8 mouse cellular contexts compared by ENCODE assay signal in the genomic region with DNA sequence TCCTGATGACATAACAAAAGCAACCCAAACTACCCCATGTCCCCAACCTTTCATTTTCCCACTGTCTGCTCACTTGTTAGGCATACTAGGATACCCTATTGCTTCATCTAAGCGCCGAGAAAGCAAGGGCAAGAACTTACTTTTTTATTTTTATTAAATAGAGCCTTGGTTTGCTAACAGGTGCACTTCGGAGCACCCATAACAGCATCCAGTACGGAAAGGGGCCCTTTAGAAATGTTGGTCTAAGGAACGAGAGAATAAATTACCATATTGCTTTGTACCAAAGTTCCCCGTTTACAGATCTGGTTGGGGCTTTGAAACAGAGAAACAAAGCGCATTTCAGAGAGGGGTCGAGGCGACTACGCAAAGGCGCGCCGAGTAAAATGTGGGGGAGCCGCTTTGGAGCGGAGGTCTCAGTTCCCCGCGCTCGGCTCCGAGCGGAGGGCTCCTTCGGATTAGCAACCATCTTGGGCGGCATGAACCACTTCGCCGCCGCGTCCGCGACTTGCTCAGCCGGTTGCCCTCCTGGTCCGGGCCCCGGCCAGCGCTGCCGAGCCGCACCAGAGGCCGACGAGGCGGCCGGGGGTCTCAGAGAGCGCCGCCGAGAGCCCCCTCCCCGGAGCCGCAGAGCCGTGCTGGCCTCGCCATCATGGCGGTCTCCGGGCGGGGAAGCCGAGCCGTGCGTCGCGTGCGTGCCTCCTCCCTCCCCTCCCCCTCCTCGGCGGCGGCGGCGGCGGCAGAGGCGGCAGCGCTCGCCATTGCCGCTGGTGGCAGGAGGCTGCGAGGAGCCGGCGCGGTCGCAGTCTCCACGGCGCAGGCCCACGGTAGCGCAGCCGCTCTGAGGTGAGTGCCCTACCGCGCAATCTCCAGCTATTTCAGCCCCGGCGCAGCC. TPM values are rescaled to one million over a fixed set of nuclear protein-coding genes. Genes with fewer than 3 reads are reported as not detected.
DNase-seq lines count a peak whose midpoint lies in the region; ATAC-seq lines count a peak whose summit lies in the region.

A gene (plus strand): TSS at position 718 of the 892 bp plus-strand sequence.

- under 1% methylated on average over 75 of the region's 78 CpGs for WGBS in embryonic facial prominence, embryonic 12.5 days
- under 1% methylated on average over 75 of the region's 78 CpGs for WGBS in midbrain, embryonic 11.5 days

- no peaks in the 10 kb centered on the region for H3K9me3 ChIP-seq in embryonic facial prominence, embryonic 12.5 days
- H3K9me3 ChIP-seq in midbrain, embryonic 11.5 days (ENCODE audit: control insufficient read depth, low read length): no peaks in the 10 kb centered on the region

- peak; percentile 94 to 98 for DNase-seq in adrenal gland, postnatal 36 days
- DNase-seq in heart, adult 11 months: peak; percentile 99
- DNase-seq in kidney, adult 11 months: peak; percentile 88
- DNase-seq in left cerebral cortex, postnatal 4 days: peak; percentile 94
- peak; percentile 98 for DNase-seq in midbrain, embryonic 11.5 days (ENCODE audit: low spot score, missing footprints)
- peak; percentile 94 for DNase-seq in right cerebral cortex, postnatal 4 days
- peak; percentile 90 for DNase-seq in yolk sac, embryonic 10.5 days (ENCODE audit: low spot score)

- peak within 1 kb of the TSS; percentile 100 for H3K9ac ChIP-seq in embryonic facial prominence, embryonic 12.5 days
- peak within 1 kb of the TSS; percentile 100 for H3K9ac ChIP-seq in midbrain, embryonic 11.5 days (ENCODE audit: low read length)

- ATAC-seq in embryonic facial prominence, embryonic 12.5 days (ENCODE audit: insufficient number of reproducible peaks, insufficient read depth, low FRiP score, low TSS enrichment): peak; percentile 95
- peak; percentile 94 for ATAC-seq in midbrain, embryonic 11.5 days (ENCODE audit: low FRiP score)

- no peaks in the 10 kb centered on the region for H3K27me3 ChIP-seq in embryonic facial prominence, embryonic 12.5 days
- H3K27me3 ChIP-seq in midbrain, embryonic 11.5 days (ENCODE audit: control insufficient read depth, insufficient read depth, low read length): no peaks in the 10 kb centered on the region

- H3K4me3 ChIP-seq in embryonic facial prominence, embryonic 12.5 days: peak within 1 kb of the TSS; percentile 97
- peak within 1 kb of the TSS; percentile 100 for H3K4me3 ChIP-seq in midbrain, embryonic 11.5 days (ENCODE audit: low read depth, low read length)

- intact Hi-C loops in left cerebral cortex, postnatal 4 days (cut with DNase I): no loop called here

- H3K4me2 ChIP-seq in embryonic facial prominence, embryonic 12.5 days (replicated peaks): peak within 1 kb of the TSS; percentile 64
- H3K4me2 ChIP-seq in midbrain, embryonic 11.5 days: peak within 1 kb of the TSS; percentile 75

- H3K27ac ChIP-seq in embryonic facial prominence, embryonic 12.5 days: peak within 1 kb of the TSS; percentile 100
- H3K27ac ChIP-seq in midbrain, embryonic 11.5 days (ENCODE audit: low read depth, low read length): peak within 1 kb of the TSS; percentile 100

- peaks cover 10% of the 10 kb centered on the region; the same call in 1 of the 2 replicates for H3K4me1 ChIP-seq in embryonic facial prominence, embryonic 12.5 days
- peaks cover 6% of the 10 kb centered on the region; the same call in 1 of the 2 replicates for H3K4me1 ChIP-seq in midbrain, embryonic 11.5 days (ENCODE audit: control insufficient read depth, insufficient read depth, low read length)

- no peaks in the 10 kb centered on the region for H3K36me3 ChIP-seq in embryonic facial prominence, embryonic 12.5 days
- H3K36me3 ChIP-seq in midbrain, embryonic 11.5 days (ENCODE audit: control insufficient read depth, insufficient read depth, low read length): no peaks in the 10 kb centered on the region; the same call in 1 of the 2 replicates

RNA-seq across cellular contexts. Expression of the gene that starts here (rescaled TPM):
- total RNA-seq in adrenal gland, postnatal 36 days (2021): 10 to 100 TPM; 20.5 to 21.4 TPM
- polyA plus RNA-seq in embryonic facial prominence, embryonic 12.5 days (2016; fragmentation: Nextera tagmentation; extraction: Ambion mirVana): 72.0 and 75.1 TPM in 2 replicates
- total RNA-seq in left cerebral cortex, postnatal 4 days (2021): 10 to 100 TPM; 25.4 to 32.6 TPM
- polyA plus RNA-seq in midbrain, embryonic 11.5 days (2014; fragmentation: Nextera tagmentation; extraction: Ambion mirVana): 76.6 and 77.3 TPM in 2 replicates

Comparison
In these comparisons a context has a peak if more than half of its experiments do, and no peak if none do; other contexts are left out.
1. Peak in every context shown above with its lines: DNase-seq, ATAC-seq, H3K4me3 ChIP-seq and H3K27ac ChIP-seq.